Mouse (Mus musculus) thymus, postnatal 4 days (tissue): ENCODE measurements around the gene Gnb5.

Experiments
- DNase-seq: peaks from one replicate; pipeline ENCODE4 v3.0.0; 2021

Gene Gnb5

DNA sequence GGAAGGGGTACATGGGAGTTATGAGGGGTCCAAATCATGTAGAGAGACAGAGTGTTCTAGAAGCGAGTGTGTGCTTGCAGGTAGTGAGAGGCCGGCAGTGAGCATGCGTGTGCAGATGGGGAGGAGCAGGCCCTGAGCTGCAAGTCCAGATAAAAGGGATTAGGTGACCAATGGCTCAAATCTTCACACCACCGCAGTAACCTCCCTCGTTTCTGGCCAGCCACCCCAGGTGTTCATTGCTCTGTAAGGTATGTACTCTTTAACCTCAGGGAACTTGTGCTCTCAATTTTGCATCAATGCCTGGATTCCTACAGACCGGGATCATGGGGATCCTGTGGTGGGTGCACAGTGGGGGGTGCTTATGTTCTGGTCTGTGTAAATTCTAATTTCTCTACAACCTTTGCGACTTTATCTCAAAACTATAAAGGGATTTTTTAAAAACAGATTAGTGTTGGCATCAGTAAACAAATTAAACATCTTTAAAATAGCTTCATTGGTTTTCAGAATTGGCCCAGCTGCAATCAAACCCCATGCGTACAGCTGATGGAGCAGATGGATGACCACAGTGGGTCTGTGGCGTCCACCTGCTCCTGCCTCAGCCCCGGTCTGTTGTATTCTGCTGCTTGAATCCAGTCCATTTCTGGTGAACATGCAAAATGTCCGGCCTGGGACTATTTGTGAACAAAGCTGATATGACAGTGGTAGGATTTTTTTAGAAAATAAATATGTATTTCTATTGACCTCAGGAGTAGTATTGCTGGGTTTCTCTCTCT, at the start of gene Gnb5:
Gnb5 (plus strand) TSS at position 163 of the 773 bp plus-strand sequence.
- DNase-seq, result no peak

DNA sequence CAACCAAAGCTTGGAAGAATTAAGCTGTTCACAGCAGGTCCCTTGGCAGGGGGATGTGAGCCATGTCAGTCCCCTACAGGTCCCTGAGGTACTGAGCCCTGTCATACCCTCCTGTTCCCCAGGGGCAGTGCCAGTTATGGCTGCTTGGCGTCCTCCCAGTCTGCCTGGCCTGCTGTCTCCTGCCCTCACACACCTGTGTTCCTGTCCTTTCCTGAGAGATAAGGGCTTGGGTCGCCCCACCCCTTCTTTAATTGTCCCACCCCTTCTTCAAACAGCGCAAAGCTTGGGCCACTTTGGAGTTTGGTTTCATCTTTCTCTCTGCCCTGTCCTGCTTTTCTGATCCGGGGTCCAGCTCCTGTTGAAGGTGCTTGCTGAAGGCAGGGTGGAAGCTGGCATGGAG, 47.3 kb upstream of the Gnb5 start:
- DNase-seq, result no peak

GRCm38 (mm10) chr9:75259656-75260055, 46.4 kb upstream of the Gnb5 start:
- no peak for DNase-seq

GRCm38 (mm10) chr9:75261332-75261872, 44.7 kb upstream of the Gnb5 start:
- DNase-seq, result no peak

- DNase-seq, result peak; percentile 45
These were observed 43.8 kb upstream of the Gnb5 start for GRCm38 (mm10) chr9:75262235-75262826.

DNA sequence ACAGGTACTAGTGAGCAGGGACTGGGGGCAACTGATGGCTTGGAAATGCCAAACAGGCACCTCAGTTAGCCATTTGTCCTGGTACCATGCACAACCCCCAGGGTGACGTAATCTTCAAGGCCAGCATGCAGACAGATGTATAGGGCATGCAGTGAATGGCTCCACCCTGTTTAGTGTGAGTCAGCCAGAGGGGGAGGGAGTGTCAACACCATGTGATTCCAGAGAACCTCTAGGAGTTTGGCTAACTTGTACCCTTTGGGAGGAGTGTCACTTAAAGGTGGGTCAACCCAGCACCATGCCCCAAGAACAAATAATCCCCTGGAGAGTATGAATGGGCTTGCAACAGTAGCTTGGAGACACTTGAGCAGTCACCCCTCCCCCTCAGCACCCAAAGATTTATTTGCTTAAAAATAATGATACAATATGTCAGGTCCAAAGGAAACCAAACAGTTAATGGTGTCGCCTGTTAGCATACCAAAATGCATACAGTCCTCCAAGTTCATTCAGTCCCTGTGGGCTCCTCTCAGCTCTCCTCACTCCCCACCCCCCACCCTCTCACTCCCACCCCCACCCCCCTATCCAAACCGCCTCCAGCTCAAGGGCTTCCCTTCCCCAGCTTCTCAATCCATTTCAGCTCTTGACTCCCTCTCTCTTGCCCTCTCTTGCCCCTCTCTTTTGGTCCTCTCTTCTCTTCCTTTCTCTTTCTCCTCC, 41.9 kb upstream of the Gnb5 start:
- no peak for DNase-seq

GRCm38 (mm10) chr9:75267147-75267546, 38.9 kb upstream of the Gnb5 start:
- DNase-seq, result no peak

GRCm38 (mm10) chr9:75270382-75270781, 35.7 kb upstream of the Gnb5 start:
- DNase-seq, result no peak

GRCm38 (mm10) chr9:75271539-75271938, 34.5 kb upstream of the Gnb5 start:
- DNase-seq, result no peak

DNA sequence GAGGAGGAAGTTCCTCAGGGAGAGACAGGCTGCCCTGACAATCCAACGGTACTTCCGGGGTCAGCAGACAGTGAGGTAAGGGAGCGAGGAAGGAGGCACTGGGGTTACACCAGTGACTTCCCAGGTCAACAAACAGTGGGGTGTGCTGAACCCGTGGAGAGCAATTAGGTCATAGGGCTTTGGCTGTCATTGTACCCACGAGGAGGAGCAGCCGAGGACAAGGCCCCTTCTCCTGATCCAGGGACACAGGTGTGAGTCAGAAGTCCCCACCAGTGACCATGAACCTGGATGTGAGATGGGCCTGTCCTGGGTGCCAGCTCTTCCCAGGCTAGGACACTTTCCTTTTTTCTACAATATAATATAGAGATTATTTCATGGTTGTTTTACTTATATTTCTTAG, 32.4 kb upstream of the Gnb5 start:
- no peak for DNase-seq

GRCm38 (mm10) chr9:75274486-75274885, 31.6 kb upstream of the Gnb5 start:
- no peak for DNase-seq

- no peak for DNase-seq
These were observed 31.0 kb upstream of the Gnb5 start for GRCm38 (mm10) chr9:75275051-75275450.

DNA sequence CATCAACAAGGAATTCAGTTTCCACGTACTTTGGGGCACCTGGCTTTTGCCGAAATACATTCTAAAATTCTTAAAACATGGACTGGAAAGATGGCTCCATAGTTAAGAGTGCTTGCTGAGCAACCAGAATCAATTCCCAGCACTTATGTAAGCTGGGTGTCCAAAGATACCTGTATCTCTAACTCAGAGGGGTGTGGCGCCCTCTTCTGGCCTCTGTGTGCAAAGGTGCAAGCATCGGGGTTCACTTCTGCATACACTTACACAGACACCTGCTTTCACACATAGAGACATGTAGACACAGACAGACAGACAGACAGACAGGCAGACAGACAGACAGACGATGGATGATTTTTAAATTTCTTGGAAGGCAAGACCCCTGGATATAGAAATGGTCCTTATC, 25.3 kb upstream of the Gnb5 start:
- peak; percentile 82 for DNase-seq

GRCm38 (mm10) chr9:75282179-75282578, 23.9 kb upstream of the Gnb5 start:
- DNase-seq, result no peak

DNA sequence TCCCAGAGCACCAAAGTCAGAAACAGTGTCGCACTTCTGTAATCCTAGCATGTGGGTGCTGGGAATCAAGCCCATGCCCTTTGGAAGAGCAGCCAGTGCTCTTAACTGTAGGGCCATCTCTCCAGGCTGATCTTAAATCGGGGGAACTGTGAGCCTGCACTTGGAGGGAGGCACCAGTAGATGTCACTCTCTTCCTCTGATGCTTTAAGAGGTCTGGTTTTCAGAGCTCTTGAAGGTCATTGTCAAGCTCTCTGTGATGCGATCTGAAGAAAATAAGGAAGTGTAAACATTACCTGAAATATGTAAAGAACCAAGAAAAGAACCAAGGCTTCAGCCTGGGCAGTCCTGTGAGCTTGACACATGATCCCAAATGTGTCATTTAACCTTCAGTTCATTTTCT, 23.3 kb upstream of the Gnb5 start:
- peak; percentile 53 for DNase-seq

DNA sequence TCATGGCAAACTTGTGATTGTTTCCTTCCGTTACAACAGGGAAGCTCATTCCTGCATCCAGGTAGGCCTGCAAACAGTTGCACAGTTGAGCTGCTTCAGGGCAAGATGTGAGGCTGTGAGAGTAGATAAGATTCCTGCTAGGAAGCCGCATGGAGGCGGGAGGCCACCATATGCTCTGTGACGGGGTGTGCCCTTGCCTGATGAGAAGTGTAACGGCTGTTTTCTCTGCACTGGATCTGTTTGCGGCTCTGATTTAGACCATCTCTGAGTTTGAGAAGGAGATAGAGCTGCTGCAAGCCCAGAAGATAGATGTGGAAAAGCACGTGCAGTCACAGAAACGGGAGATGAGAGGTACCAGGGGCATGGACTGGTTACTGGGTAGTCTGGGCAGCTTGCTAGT, 22.5 kb upstream of the Gnb5 start:
- DNase-seq, result no peak

GRCm38 (mm10) chr9:75285363-75285762, 20.7 kb upstream of the Gnb5 start:
- DNase-seq, result no peak

GRCm38 (mm10) chr9:75287636-75288035, 18.5 kb upstream of the Gnb5 start:
- DNase-seq, result no peak

GRCm38 (mm10) chr9:75289545-75289944, 16.5 kb upstream of the Gnb5 start:
- DNase-seq, result peak; percentile 45

DNA sequence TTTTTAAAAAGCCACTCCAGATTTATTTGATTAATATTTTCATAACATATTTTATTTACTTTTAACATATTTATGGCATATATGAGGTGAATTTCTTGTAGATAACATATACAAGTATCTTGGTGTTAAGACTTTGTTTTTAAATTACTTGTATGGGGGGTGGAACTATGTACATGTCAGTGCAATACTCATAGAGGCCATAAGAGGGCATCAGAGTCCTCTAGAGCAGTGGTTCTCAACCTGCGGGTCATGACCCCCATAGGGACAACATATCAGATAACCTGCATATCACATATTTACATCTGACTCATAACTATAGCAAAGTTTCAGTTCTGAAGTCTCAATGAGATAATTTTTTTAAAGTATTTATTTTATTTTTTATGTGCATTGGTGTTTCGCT, 6.7 kb upstream of the Gnb5 start:
- DNase-seq, result peak; percentile 27

GRCm38 (mm10) chr9:75303033-75303432, 3.1 kb upstream of the Gnb5 start:
- DNase-seq, result no peak

GRCm38 (mm10) chr9:75303701-75304261, 2.3 kb upstream of the Gnb5 start:
- peak; percentile 41 for DNase-seq

GRCm38 (mm10) chr9:75304286-75304685, 1.8 kb upstream of the Gnb5 start:
- no peak for DNase-seq
